Mouse (Mus musculus): Measurements from ENCODE around the gene Acp2.

Gene Acp2

DNA sequence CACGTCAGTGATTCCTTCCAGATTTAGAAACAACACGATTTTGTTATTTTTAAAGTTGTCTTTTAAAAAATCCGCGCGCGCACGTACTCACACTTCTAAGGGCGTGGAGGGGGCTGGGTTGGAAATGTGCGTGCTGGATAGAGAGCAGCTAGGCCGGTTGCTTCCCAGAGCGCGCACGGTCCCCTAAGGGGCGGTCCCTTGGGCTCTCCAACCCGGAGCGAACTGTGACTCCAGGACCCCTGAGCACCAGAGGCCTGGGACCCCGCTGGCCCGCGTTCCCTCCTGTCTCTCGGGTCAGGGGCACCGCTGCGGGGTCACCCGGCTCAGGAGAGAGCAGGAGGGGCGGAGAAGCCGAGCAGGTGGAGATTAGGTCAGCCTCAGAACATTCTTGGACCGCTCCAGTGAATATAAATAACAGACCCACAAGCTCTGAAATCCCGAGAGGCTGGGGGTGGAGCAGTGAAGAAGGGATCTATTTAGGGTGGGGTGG is 53.0 kb downstream of the Acp2 start, which contains the start of gene Pacsin3:
Pacsin3 (plus strand) TSS at position 294 of the 490 bp plus-strand sequence.
- no peak for DNase-seq (ENCODE audit: low read depth in 1 of 2, low spot score in 2 of 2)

- DNase-seq (ENCODE audit: low read depth in 1 of 2, low spot score in 2 of 2), result no peak
Observed at GRCm38 (mm10) chr2:91256256-91257125, 53.8 kb downstream of the Acp2 start.

DNA sequence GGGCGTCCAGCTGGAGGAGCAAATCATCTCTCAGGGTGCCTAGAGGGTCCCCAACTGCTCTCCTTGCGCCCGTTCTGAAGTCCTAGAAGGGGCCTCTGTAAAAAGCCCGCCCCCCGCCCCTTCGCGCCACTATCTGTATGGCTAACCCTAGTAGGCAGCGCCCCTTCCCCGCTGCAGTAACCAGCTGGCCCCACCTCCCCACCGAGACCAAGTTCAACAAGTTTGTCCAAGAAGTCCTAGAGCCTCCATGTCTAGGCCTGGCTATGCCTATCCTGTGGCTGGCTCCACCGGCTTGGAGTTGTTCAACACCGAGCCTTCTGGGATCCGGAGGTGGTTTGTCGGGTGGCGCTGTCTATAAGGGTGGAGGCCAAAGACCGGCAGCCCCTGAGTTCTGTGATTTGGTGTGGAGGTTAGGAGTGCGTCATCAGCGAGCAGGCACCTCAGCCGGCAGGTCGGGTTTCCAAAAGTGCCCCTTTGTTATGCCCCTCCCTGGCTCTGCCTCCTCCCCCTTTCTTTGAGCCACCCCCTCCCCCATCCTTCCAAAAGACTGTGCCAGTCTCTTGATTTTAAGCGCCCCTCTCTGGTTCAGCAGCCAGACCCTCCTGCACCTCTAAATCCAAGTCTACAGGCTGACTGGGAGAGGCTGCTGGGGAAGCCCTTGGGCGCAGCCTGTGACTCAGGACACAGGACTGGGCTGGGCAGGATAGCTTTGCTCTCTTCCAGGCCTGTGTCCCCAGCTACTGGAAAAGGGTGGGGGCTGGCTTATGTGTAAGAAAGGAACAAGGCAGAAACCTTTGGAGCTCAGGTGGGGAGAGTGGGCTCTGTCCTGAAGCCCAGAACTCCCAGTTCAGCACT is 54.7 kb downstream of the Acp2 start:
- DNase-seq (ENCODE audit: low read depth in 1 of 2, low spot score in 2 of 2), result no peak

GRCm38 (mm10) chr2:91258054-91258453 is 55.4 kb downstream of the Acp2 start:
- DNase-seq (ENCODE audit: low read depth in 1 of 2, low spot score in 2 of 2), result no peak

DNA sequence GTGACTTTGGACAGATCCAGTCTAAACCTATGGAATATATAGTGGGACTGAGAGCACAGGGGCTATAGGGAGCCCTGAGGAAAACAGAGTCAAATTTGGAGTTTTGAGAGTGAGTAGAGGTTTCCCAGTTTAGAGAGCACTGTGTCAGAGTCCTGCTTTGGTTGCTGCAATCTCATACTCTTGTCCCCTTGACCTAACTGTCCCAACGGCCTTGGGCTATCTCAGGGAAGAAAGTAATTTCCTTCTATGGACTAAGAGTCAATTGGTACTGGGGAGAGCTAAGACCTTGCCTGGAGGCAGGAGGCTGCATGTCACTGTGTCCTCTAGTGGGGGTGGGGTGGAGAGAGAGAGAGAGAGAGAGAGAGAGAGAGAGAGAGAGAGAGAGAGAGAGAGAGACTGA is 56.1 kb downstream of the Acp2 start:
- DNase-seq (ENCODE audit: low read depth in 1 of 2, low spot score in 2 of 2), result no peak

- DNase-seq (ENCODE audit: low read depth in 1 of 2, low spot score in 2 of 2), result no peak
Observed at GRCm38 (mm10) chr2:91259493-91259892, 56.8 kb downstream of the Acp2 start.
